Mouse (Mus musculus) limb, embryonic 14.5 days (tissue): ENCODE measurements around the gene Rasd2. TPM values are rescaled to one million over a fixed set of nuclear protein-coding genes. Genes with fewer than 3 reads are reported as not detected.

Source experiments
- ATAC-seq: fragments of 200-750 bp; cut with Nextera tagmentation; 2 replicates; pipeline ENCODE4 v1.8.0; 2017; ENCODE audit warnings: low read depth, moderate number of reproducible peaks, moderate TSS enrichment; ENCODE audit not compliant: low FRiP score
- DNase-seq: peaks from one replicate; pipeline ENCODE4 v3.0.0-alpha.2; 2015; ENCODE audit warnings: low spot score
- H3K27ac ChIP-seq: fragments of 300-500 bp; sonication (generic); replicated peaks from 2 replicates; pipeline ENCODE4 v1.5.1; 2014; ENCODE audit warnings: low read depth, mild to moderate bottlenecking, low read length, moderate library complexity, mixed read lengths
- H3K27me3 ChIP-seq: fragments of 300-500 bp; sonication (generic); 2 replicates; pipeline ENCODE4 v1.6.1; 2014; ENCODE audit warnings: low read length, mixed read lengths; ENCODE audit not compliant: control insufficient read depth, insufficient read depth
- H3K36me3 ChIP-seq: fragments of 300-500 bp; sonication (generic); 2 replicates; pipeline ENCODE4 v1.6.1; 2014; ENCODE audit warnings: mild to moderate bottlenecking, low read length, moderate library complexity, mixed read lengths; ENCODE audit not compliant: control insufficient read depth, insufficient read depth
- H3K4me1 ChIP-seq: fragments of 300-500 bp; sonication (generic); 2 replicates; pipeline ENCODE4 v1.6.1; 2014; ENCODE audit warnings: antibody characterized with exemption, low read length, mixed read lengths; ENCODE audit not compliant: control insufficient read depth, insufficient read depth
- H3K4me2 ChIP-seq: fragments of 300-500 bp; sonication (generic); replicated peaks from 2 replicates; pipeline ENCODE4 v1.6.1; 2014; ENCODE audit warnings: low read depth, mild to moderate bottlenecking, low read length, moderate library complexity; ENCODE audit not compliant: severe bottlenecking
- H3K4me3 ChIP-seq: fragments of 300-500 bp; sonication (generic); replicated peaks from 2 replicates; pipeline ENCODE4 v1.5.1; 2014; ENCODE audit warnings: low read length
- H3K9ac ChIP-seq: fragments of 300-500 bp; sonication (generic); 2 replicates; pipeline ENCODE4 v1.6.1; 2014; ENCODE audit warnings: mild to moderate bottlenecking, low read depth, low read length, moderate library complexity; ENCODE audit not compliant: severe bottlenecking
- H3K9me3 ChIP-seq: fragments of 300-500 bp; sonication (generic); 2 replicates; pipeline ENCODE4 v1.6.1; 2016; ENCODE audit warnings: low read length; ENCODE audit not compliant: control insufficient read depth
- POLR2A ChIP-seq: fragments of 200-500 bp; IDR thresholded peaks from 2 replicates; pipeline ENCODE4 v1.8.0; 2012; ENCODE audit warnings: inconsistent platforms, mild to moderate bottlenecking, moderate library complexity, borderline replicate concordance; ENCODE audit not compliant: insufficient read depth, insufficient read length; ENCODE audit errors: extremely low read depth
- WGBS: fragments of 180-500 bp; shearing (Covaris S2); extraction: QIAGEN DNeasy Blood & Tissue Kit; methylation state at CpG from one replicate; pipeline ENCODE4 v1.1.7; 2014; 5-methylcytosine and 5-hydroxymethylcytosine counted together
- polyA plus RNA-seq, 2 experiments: library from polyadenylated mRNA; depleted of rRNA in 1 of 2; stranded (reverse) in 1 of 2; unstranded in 1 of 2; fragments of >200 nt; fragmentation: Nextera tagmentation in 1 of 2; extraction: Ambion mirVana in 1 of 2; gene quantifications; 2 replicates each; pipeline versions ENCODE4 v1.2.1 to v1.2.3; 2012 to 2014

The Rasd2 gene
- polyA plus RNA-seq, 2 experiments, result 0.08 to 0.29 TPM

DNA sequence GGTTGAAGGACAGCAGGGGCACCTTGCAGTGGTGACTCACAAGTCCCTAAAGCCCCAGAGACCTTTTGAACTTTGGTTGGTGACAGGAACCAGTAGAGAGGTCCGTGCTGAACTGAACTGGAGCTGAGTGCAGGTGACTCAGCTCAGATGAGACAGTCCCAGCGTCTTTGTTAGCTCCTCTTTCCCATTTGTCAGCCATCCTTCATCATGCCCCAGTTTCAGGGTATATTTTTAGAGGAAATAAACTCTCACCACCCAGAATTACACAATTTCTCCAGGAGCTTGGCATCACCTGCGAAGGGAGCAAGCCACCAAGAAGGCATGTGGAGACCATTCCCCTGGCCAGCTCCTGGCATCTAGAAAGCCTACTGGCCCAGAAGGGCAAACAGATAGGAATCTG, 16.6 kb upstream of the Rasd2 start:
- Histone ChIP-seq H3K9ac (no peak overlapping the region), H3K4me2 (no peak overlapping the region), H3K9me3 (no peaks in the 10 kb centered on the region), H3K27me3 (no peaks in the 10 kb centered on the region), H3K4me1 (no peaks in the 10 kb centered on the region), H3K27ac (no peak overlapping the region), H3K36me3 (no peaks in the 10 kb centered on the region), H3K4me3 (no peak overlapping the region)
- ATAC-seq, result no peak
- no peak for TF ChIP-seq POLR2A
- DNase-seq, result no peak
- WGBS, result 77% methylated on average over 3 of the region's 3 CpGs

DNA sequence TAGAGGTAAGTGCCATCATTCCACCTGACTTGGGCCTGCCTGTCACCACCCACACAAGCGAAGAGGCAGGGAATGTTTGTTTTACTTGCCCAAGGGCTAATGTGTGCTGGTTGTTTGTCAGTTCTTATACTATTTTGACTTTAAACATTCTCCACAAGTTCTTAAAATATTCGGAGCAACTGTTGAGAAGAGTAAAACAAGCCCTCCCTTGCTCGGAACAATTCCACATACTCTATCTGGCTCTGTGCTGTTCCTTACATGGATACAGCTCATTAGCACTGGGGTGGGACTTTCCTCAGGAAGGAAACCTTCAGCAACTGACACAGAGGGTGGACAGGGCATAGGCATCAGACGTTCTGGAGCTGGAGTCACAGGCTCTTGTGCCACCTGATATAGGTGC, 15.9 kb upstream of the Rasd2 start:
- Histone ChIP-seq H3K4me1 (no peaks in the 10 kb centered on the region), H3K4me2 (no peak overlapping the region), H3K36me3 (no peaks in the 10 kb centered on the region), H3K27me3 (no peaks in the 10 kb centered on the region), H3K9me3 (no peaks in the 10 kb centered on the region), H3K9ac (no peak overlapping the region), H3K4me3 (no peak overlapping the region), H3K27ac (no peak overlapping the region)
- WGBS, result 72% methylated on average over 4 of the region's 4 CpGs
- no peak for ATAC-seq
- no peak for DNase-seq
- TF ChIP-seq POLR2A, result no peak

DNA sequence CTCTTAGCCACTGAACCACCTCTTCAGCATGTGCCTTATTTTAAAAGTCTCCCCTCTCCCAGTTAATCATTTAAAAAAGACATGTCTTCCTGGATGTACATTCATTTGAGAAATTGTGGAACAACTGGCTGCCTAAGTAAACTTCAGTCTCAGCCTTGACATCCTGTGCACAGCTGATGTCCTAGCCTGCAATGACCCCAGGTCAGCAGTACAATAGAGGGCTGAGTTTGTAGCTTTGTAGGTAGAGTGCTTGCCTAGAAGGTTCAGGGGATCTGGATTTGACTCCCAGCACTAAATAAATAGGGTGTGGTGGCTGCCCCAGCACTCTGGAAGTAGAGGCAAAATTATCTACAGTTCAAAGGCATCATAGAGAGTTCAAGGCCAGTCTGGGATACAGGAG, 15.4 kb upstream of the Rasd2 start:
- Histone ChIP-seq H3K4me2 (no peak overlapping the region), H3K27ac (no peak overlapping the region), H3K9ac (no peak overlapping the region), H3K9me3 (no peaks in the 10 kb centered on the region), H3K27me3 (no peaks in the 10 kb centered on the region), H3K4me3 (no peak overlapping the region), H3K4me1 (no peaks in the 10 kb centered on the region), H3K36me3 (no peaks in the 10 kb centered on the region)
- no peak for TF ChIP-seq POLR2A
- ATAC-seq, result no peak
- no peak for DNase-seq

DNA sequence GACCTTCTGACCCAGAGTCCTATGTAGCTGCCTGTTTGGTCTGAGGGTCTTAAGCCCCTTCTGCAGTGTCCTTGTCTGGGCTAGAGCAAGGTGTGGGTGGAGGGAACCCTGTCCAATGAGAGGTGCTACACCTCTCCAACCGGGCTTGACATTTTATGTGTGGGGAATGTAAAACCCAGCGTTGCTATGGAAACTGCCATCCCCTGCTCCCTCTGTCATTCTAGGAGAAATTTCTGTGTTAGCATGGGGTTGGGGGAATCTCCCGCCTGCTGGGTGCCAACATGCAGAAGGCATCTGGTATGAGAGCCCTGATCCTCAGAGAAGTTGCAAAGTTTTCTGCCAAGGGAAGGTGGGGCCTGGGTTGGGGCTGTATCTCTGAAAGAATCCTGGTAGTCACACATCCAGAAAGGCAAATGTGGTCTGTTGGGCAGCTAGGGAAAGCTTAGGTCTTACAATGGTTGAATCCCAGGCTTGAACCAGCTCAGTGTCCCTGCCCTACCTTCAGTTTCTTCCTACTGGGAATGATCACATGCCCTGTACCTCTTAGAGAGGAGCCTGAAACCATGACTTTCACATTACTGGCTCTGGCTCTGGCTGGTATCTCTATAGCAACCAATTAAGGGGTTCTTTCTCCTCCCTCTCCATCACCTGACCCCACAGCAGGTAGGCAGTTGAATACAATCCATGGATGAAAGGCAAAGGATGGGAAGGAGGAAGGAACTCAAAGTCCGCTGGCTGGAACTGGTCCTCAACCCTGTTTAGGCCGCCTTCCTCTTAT, 14.6 kb upstream of the Rasd2 start:
- H3K27me3 ChIP-seq, result no peaks in the 10 kb centered on the region
- H3K36me3 ChIP-seq, result no peaks in the 10 kb centered on the region
- WGBS, result 62% methylated on average over 5 of the region's 5 CpGs
- H3K4me1 ChIP-seq, result no peaks in the 10 kb centered on the region
- H3K9ac ChIP-seq, result no peak overlapping the region
- no peak overlapping the region for H3K4me2 ChIP-seq
- DNase-seq, result no peak
- H3K4me3 ChIP-seq, result no peak overlapping the region
- no peak for ATAC-seq
- no peaks in the 10 kb centered on the region for H3K9me3 ChIP-seq
- TF ChIP-seq POLR2A, result no peak
- H3K27ac ChIP-seq, result no peak overlapping the region

DNA sequence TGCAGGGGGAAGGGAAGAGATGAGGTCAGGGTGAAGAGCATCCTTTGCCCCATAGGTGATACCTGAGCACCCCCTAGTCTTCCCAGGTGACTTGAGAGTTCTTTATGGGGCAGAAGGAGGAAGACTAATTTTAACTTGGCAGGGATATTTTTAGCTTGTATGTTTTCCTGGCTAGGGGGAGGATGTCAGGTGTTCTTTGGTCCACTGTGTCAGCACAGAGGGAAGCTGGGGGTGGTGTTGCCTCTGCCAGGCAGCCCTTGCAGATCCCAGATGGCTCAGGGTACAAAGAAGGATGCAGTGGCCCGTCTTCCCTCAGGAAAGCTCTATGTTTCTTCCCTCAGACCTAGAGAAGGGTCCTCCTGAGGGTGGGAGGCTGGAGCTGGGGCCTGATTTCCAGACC, 13.8 kb upstream of the Rasd2 start:
- no peaks in the 10 kb centered on the region for H3K36me3 ChIP-seq
- H3K9ac ChIP-seq, result no peak overlapping the region
- no peak for ATAC-seq
- H3K9me3 ChIP-seq, result no peaks in the 10 kb centered on the region
- WGBS, result 45% methylated on average over 1 of the region's 1 CpGs
- no peak overlapping the region for H3K4me3 ChIP-seq
- H3K27ac ChIP-seq, result no peak overlapping the region
- no peaks in the 10 kb centered on the region for H3K27me3 ChIP-seq
- no peak for TF ChIP-seq POLR2A
- H3K4me1 ChIP-seq, result no peaks in the 10 kb centered on the region
- H3K4me2 ChIP-seq, result no peak overlapping the region
- DNase-seq, result no peak

DNA sequence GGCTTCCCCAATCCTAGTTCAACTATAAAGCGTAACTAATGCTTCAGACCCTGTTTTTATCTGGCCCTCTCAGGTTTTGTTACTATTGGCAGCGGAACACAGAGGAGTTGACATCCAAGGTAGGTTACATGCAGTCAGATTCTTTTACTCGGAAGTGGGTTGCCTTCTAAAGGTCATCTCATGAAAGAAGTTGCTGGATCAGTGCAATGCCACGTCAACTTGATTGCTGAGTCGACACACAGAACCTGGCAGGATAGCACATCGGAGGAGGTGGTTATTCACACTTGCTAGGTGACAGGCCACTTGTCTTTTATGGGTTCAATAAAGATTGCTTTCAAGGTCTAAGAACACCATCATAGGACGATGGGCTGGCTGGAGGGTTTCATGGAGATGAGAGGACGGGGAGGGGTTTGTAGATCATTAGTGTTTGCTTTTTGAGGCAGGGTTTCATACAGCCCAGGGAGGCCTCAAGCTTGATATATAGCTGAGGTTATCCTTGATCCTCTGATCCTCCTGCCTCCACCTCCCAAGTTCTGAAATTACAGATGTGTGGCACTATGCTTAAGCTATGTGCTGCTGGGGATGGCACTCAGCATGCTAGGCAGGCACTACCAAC, 11.6 kb upstream of the Rasd2 start:
- no peak overlapping the region for H3K4me2 ChIP-seq
- no peak overlapping the region for H3K9ac ChIP-seq
- H3K4me3 ChIP-seq, result no peak overlapping the region
- no peaks in the 10 kb centered on the region for H3K4me1 ChIP-seq
- WGBS, result 57% methylated on average over 8 of the region's 8 CpGs
- TF ChIP-seq POLR2A, result no peak
- no peak for DNase-seq
- no peaks in the 10 kb centered on the region for H3K27me3 ChIP-seq
- no peak for ATAC-seq
- H3K36me3 ChIP-seq, result no peaks in the 10 kb centered on the region
- H3K27ac ChIP-seq, result no peak overlapping the region
- H3K9me3 ChIP-seq, result no peaks in the 10 kb centered on the region
